Mouse (Mus musculus) adrenal gland, postnatal 36 days (tissue): ENCODE measurements around the gene Dlg5. TPM values are rescaled to one million over a fixed set of nuclear protein-coding genes. Genes with fewer than 3 reads are reported as not detected.

ENCODE experiments used
- DNase-seq, 2 experiments: peaks; one replicate each; pipeline ENCODE4 v3.0.0; 2021; ENCODE audit warnings: mixed read lengths in 1 of 2
- long read RNA-seq, 2 experiments: library from polyadenylated mRNA; stranded (forward); transcript quantifications; one replicate each; pipeline ENCODE4 v2.0.0; 2021; ENCODE audit warnings: borderline sequencing depth in 2 of 2
- total RNA-seq, 2 experiments: library from RNA; stranded (reverse); gene quantifications; 2 replicates each; pipeline ENCODE4 v1.2.3; 2021

Gene Dlg5
- total RNA-seq, result 10 to 100 TPM; 41.3 to 51.0 TPM
- long read RNA-seq, experiment 1, partial matches to known transcripts, result 4 of 5 reads
- long read RNA-seq, experiment 1, other reads (novel, unspliced or antisense), result 1 of 5 reads
- long read RNA-seq, experiment 2, full-length matches to known transcripts, result 1 of 4 reads
- long read RNA-seq, experiment 2, partial matches to known transcripts, result 0 of 4 reads
- long read RNA-seq, experiment 2, other reads (novel, unspliced or antisense), result 3 of 4 reads

DNA sequence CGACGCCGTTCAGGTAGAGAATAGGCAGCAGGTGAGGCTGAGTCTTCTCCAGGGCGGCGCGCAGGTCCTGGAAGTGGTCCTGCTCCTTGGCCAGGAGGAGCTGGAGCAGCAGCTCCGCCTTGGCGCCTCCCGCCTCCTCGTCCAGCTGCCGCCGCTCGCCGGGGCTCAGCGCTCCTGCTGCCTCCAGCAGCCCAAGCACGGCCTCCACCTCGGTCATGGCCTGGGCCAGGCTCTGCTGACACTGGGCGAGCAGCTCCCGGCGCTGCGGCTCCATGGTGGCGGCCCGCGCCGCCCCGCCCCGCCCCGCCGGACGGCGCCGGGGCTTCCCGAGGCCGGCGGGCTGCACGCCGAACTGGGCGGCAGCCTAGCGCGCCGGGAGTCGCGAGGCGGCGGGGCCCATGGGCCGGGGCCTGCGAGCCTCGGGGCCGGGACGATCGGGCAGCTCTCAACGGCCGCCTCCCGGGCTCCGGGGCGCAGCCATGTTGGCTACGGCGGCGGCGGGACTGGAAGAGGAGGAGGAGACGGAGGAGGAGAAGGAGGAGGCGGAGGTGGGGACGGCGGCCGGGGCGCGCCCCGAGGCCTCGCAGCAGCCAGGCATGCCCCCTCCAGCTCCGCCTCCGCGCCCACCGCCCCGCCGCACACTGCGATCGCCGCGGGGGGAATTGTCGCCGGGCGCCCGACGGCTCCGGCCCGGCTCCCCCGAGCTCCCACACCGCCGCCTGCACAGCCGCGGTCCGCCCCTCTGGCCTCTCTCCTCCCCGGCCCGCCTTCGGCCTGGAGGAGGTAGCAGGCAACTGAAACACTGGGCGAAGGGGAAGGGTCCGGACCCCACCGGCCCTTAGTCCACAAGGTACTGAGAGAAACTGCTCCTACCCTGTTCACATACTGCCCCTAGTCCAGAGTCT is at the start of gene Dlg5:
TSS of gene Dlg5 (minus strand) at position 744 of the 905 bp plus-strand sequence.
- DNase-seq, result peak; percentile 76 to 82

DNA sequence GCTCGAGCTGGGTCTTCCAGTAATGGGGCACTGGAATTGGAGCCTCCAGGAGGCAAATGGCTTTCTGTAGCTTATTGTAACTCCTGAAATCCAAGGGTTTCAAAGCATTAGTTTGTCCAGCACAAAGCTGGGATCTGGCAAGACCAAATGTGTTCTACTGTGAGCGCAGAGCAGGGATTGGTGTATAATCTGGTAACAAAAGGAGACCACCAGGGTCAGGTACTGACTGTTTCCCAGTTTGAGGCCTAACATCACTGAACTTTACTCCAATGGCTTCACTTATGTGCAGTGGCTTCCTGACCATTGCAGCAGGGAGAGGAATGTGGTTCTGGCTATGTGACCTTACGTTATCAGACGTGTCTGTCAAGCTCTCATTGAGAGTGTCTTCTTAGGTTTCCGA is 47.9 kb upstream of the Dlg5 start:
- DNase-seq, result no peak

DNA sequence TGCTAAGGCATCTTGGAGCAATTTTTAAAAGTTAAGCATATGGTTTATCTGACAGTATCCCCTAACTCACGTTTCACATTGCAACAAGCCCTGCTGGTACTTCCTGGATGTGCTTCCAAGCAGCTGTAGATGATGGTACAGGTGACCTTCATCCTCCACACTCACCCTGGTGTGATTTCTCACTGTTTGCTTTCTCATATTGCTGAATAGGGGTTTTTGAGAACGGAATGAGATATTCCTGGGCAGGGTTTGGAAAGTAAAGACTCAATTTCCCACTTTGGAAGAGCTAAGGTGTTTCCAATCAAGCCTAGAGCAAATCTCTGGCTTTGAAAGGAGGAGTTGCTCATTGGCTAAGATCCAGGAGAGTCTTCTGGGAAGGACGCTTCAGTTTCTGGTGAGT is 47.2 kb upstream of the Dlg5 start, which contains the start of gene E330034G19Rik:
TSS of gene E330034G19Rik (plus strand) at position 301 of the 400 bp plus-strand sequence.
- DNase-seq, result no peak

DNA sequence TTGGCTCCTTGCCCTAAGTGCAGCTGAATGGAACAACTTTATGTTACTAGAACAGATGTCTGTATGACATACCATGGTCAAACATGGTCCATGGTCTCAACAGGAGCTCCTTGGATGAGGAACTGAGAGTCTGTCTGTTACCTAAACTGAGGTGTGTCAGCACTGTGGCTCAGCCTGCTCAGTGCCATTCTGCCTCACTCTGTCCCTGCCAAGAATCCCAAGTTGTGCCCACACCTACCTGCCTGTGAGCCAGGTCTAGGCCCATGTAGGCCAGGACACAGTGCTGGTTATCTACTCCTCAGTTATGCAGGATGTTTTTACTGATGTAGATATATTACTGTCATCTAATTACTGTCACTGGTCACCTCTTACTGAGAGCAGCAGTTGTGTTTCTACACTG is 45.0 kb upstream of the Dlg5 start:
- DNase-seq, result no peak

DNA sequence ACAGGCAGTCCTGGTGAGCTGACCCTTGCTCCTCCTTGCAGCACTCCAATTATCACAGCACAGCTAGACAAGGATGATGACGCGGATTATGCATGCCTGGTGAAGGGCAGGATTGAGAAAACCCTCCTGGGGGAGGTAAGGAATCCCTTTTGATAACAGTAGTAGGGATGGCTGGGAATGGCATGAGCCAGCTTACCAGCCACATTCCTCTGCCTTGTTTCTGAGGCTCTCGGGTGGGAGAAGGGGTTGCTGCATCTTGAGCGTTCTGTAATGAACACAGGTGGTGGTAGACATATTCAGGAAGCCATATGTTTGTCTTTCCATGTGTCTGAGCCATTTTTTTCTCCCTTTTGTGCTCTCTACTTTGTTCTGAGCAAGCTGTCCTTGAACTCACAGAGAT is 40.4 kb upstream of the Dlg5 start:
- no peak for DNase-seq

DNA sequence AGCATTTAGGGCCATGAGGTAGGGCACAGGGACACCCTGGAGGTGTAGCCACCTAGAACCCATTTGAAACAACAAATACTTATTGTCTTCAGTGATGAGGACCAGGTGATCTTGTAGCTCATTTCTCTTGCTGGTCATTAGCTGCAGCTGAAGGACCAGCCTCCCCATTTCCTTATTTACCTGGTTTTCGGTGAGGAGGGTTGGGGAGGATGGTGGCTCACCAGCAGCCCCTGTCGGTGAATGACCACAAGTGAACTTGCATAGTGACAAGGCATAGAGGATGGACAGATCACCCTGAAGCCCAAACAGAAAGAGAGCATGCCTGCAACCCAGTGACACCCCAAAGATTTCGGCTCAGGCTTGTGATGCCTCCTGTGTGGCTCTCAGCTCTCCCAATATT is 36.6 kb upstream of the Dlg5 start:
- DNase-seq, result no peak

DNA sequence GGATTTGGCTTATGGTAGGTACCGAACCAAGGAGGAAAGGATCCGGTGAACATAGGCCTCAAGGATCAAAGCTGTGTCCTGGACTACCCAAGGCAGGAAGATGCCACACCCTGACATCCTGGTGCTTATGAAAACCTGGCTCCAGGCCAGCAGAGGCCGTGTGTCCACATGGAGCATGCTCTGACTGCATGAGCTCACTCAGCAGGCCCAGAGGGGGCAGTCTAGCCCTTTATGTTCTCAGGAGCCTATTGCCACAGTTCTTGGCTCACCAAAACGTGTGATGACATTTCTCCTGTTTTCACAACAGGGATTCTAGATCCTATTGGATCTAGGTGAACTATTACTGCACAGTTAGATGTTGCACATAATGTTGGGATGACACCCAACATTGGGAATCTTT is 35.6 kb upstream of the Dlg5 start:
- DNase-seq, result no peak

DNA sequence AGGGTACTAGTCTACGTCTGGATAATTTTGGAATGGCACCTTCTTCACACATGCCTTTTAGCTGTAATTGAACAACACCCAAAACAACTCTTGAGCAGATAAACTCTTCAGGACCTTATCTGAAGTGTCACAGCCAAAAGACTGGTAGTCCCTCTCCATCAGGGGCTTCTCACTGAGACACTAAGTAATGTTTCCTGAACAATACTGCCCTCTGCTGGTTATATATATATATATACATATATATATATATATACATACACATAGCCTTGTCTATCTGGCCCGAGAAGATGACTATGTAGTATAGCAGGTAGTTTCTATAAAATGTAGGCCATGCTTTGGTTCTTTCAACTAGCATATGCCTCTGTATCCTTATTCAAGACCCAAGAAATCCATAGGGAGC is 29.8 kb upstream of the Dlg5 start:
- no peak for DNase-seq

DNA sequence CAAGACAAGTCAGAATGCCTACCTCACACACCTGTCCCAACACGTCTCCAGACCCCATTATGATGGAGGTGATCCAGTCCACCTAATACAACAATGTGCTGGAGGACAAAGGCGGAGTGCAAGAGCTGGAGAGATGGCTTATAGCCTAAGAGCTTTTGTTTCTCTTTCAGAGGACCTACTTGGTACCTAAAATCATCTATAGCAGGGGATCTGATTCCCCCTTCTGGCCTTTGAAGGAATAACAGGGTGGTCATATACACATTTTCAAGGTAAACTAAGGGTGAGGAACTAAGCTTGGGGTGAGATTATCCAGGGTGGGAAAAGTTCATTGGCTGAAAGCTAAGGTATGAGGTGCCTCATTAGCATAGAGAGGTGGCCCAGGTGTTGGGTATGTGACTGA is 27.9 kb upstream of the Dlg5 start:
- DNase-seq, result peak in 1 of 2 experiments; percentile 32

DNA sequence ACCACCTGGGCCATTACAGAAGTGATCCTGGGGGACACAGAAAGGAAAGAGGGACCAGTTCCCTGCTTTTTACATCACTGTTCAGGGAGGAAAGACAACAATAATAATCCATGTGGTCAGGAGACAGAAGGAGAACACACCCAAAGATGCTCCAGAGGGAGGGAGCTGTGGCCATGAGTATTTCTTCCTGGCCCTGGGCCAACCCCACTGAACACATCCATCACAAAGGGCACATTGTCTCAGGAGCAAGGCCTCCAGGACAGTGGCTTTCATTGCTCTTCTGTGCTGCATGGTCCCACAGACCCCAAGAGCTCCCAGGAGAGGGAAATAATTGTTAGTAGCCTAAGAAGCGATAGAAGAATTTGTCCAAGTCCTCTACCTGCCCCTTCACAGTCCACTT is 23.9 kb upstream of the Dlg5 start:
- peak in 1 of 2 experiments; percentile 14 for DNase-seq

DNA sequence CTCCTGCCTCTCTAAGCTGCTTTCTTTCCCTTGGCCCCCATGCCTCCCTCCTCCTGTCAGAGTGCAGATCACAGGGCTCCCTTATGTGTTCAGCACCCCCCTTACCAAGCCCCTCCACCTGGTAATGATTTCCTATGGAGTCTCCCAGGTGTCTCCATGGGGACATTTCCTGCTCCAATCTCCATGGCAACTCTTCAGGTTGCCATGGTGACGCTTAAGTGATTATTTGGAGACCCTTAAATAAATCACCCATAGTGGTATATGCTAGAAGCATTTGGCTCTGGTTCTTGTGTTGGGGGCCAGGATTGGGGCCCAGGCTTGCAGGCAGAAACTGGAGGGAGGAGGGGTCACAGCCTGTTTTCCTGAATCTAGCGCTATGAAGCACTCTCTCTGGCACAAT is 17.2 kb upstream of the Dlg5 start:
- no peak for DNase-seq

DNA sequence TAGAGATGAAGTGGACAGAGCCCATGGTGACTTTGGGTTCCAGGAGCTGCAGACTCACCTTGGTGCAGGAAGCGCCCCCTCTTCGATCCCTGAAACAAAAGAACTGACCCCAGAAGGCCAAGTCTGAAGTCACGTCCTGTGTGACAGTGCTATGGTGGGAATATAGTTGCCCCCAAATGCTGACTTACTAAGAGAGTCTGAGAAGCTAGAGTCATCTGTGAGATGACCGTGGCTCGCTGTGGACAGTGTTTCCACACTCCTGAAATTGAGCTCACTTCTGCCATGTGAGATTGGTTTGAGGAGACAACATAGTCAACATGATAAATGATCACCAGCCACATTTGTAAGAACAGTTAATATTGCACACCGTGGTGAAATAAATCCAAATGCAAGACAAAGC is 16.7 kb upstream of the Dlg5 start:
- DNase-seq, result no peak

DNA sequence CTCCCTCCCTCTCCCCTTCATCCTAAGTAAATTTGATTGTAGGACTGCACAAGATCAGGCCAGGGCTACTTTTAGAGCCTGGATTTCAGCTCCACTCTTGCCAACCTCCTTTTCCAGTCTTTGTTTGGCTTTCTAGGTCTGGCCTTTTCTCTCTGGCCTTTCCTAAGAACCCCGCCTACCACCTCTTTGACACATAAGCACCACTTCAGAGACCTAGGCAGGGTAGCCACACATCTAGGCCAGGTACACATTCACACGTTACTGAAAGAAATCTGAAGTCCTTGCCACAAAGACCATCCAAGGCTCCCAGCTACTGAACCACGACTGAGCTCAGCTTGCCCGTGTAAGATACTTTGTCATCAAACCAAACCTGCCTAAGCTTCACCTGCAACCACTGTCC is 14.7 kb upstream of the Dlg5 start:
- DNase-seq, result no peak

DNA sequence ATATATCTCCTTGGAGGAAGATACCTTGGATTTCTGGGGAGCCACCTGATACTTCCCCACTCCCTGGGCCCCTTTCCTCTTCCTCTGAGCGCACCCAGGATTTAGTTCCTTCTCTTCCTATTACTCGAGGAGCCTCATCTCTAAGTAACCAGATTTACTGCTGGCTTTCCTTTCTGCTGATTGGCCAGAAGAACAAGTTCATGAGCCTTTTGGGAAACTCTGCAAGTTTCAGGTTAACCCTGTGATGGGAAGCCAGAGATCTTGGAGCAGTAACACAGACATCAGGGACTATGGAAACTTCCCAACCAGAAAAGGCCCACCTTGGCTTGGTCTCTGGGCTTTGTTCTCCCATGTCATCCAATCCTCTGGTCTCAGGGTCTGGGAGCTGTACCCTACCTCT is 10.2 kb upstream of the Dlg5 start:
- DNase-seq, result no peak

DNA sequence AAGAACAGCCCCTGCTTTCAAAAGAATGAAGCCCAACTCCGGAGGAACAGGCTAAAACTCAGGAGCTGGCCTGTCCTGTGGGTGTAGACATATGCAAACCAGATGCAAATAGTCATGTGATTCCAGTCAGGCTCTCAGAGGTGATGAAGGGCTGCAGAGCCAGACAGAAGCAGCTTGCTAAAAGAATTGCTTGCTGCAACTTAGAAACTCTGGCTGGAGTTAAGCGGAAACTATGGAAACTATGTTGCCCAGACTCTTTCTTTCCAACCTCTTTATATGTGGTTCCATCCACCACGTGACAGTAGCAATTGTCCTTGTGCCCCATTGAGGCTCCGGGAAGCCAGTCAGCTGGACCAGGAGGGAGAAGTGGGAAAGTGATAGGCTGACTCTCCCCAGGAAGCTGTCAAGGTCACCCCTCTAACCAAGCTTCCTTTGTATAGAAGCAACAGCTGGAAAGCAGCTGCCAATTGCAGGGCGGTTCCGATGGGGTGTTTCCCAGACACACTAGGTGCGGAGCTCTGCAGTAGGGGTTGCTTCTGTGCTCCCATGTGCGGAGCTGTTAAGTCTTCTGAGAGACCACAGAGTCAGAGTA is 8.0 kb upstream of the Dlg5 start:
- no peak for DNase-seq

DNA sequence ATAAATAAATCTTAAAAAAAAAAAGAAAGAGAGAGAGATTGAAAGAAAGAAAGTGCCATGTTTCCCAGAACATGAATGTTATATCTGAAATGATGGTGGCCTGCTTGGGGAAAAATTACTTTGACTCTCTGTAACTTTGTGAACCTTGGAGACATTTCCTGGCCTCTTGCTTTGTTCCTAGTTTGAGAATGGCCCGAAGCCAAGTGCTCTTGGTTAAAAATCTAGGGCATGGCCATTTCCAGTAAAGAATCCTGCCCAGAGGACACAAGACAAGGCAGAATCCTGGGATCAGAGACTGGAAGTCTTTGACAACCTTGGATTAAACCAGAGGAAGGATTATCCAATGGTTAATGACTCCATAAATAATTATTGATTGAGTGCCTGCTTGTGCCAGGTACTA is 5.6 kb upstream of the Dlg5 start:
- DNase-seq, result peak; percentile 35 to 48

DNA sequence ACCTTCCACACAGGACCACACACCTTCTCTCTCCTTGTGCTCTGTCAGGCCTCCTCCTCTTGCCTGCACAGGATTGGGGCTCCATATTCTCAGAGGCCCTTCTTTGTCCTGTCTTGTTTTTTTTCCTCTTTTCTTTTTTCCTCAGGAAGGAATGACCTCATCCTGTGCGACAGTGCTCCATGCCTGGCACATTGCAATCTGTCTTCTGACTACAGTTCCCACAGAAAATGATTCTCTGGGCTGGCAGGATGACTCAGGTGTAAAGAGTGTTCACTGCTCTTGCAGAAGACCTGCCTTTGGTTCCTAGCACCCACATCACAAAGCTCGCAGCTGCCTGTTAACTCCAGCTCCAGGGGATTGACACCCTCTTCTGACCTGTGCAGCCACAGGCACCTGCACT is 4.2 kb upstream of the Dlg5 start:
- DNase-seq, result peak in 1 of 2 experiments; percentile 24

DNA sequence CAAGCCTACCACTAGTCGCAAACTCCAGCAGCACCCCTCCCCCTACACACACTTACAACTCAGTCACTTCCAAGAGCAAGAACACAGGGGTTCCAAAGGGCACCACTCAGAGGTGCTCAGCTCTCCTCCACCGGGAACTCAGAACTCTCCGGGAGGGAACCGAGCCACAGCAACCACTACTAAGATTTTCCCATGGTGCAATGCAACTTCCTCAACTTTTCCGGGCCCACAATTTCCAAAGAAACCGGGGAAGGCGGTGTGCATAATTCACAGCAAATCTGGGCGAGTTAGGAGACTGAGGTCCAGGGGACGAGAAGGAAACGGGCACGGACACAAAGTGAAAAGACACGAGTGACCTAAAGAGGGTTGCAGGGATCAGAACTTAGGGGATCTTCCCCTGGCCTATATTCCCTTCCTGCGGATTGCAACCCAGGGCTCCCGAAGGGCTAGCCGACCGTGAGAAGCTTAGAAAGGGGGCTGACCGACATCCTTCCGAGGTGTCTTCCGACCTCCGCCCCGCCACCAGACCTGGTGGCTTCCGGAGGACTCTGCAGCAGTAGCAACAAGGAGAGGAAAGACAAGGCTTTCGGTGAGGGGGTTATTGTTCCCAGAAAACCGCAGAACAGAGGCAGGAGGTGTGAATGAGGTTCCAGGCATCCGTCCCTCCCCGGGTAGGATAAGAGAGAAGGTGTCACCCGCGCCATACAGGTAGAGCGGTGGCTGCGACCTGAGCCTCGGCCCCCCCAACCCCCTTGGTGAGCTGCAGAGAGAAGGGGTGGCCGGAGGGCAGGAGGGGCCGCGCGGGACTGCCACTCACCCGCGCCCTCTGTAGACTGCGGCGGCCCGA is 1.2 kb downstream of the Dlg5 start:
- peak; percentile 51 to 69 for DNase-seq

DNA sequence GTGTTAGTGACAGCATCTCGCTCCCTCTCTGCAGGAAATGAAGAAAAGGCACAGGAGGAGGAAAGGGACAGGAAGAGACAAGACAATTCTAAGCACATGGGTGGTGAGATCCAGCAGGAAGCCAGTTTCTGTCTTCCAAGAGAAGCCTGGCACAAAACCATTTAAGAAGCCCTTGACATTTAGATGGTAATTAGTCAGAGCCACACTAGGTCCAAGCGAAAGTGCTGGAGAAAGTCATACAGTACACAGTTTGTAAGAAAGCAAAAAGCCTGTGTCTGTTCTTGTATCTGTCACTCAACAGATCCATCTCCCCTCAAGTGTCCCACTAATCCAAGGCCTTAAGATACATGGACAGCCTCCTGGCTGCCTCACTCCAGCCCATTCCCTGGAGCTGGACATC is 3.7 kb downstream of the Dlg5 start:
- DNase-seq, result peak in 1 of 2 experiments; percentile 28

DNA sequence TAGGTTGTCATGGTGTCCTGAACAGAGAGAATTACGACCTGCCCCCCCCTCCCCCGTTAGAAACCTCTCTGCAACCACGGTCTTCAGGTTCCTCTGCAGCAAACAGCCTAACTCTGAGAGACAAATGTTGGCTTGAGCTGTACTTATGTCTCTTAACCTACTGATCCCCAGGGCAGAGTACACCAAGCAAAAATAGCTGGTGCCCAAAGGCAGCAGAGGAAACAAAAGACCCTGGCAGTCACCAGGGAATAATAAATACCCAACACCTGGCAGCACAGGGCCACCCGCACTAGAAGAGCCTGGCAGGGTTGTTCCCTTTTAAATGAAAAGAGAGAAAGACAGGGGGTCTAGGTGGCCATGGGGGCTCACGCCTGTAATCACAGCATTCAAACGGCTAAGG is 4.9 kb downstream of the Dlg5 start:
- DNase-seq, result no peak

DNA sequence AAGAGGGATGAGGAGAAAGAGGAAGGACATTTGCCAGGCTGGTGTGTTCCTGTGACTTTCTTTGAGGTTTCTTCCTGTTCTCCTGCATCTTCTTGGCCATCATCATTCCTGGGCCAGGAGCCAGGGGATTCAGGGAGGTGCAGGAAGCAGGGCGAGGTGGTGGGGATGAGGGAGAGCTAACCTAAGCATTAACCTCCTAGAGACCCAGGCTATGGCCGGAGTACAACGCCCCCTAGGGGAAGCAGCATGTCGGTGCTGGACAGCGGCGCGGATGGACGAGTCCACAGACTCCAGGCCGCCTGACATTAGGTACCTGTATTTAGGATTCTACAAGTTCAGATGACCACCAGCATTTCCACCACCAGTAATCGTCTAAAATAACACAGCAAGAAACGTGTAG is 6.1 kb downstream of the Dlg5 start:
- DNase-seq, result no peak

DNA sequence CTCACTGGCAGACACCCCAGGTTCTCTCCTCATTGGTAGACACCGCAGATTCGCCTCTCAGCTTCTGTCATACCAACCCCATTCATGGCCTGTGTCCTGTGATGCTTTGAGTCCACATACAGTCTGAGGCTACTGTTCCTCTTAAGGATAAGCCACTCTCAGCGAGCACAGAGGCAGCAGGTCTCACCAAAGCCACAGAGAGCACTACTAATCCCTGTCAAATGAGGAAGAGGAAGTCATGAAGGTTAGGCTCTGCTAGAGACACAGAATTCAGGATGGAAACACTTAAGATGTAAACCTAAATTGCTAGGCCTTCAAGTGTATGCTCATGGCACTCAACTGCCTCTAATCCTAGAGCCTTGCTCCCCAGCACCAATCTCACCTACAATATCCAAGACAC is 9.8 kb downstream of the Dlg5 start:
- no peak for DNase-seq
